Mouse (Mus musculus) right cerebral cortex, adult 2 months (tissue): ENCODE results near the gene Dcaf15.

Experiments
- DNase-seq, 2 experiments: peaks; one replicate each; pipeline ENCODE4 v3.0.0; 2021 to 2022; ENCODE audit warnings: low spot score in 2 of 2

Dcaf15 gene

GRCm38 (mm10) chr8:84104697-84105609 is at the start of gene Dcaf15:
TSS of gene Dcaf15 (minus strand) at chr8:84104768.
- DNase-seq, result peak; percentile 97 to 98

- DNase-seq, result no peak
These were observed 44.6 kb upstream of the Dcaf15 start for GRCm38 (mm10) chr8:84149181-84149580.

GRCm38 (mm10) chr8:84148531-84148850 is 43.9 kb upstream of the Dcaf15 start:
- no peak for DNase-seq

GRCm38 (mm10) chr8:84147769-84148530 is 43.4 kb upstream of the Dcaf15 start, which contains the start of the genes Cc2d1a and 4930432K21Rik:
TSS of gene Cc2d1a (minus strand) at chr8:84147936.
TSS of gene 4930432K21Rik (plus strand) at chr8:84148025.
- DNase-seq, result peak; percentile 96

GRCm38 (mm10) chr8:84147324-84147766 is 42.8 kb upstream of the Dcaf15 start:
- DNase-seq, result peak in 1 of 2 experiments; percentile 22

- peak in 1 of 2 experiments; percentile 18 for DNase-seq
These were observed 40.2 kb upstream of the Dcaf15 start for GRCm38 (mm10) chr8:84144636-84145245.

GRCm38 (mm10) chr8:84140838-84141237 is 36.3 kb upstream of the Dcaf15 start:
- DNase-seq, result no peak

GRCm38 (mm10) chr8:84137848-84138247 is 33.3 kb upstream of the Dcaf15 start:
- no peak for DNase-seq

GRCm38 (mm10) chr8:84132225-84132624 is 27.7 kb upstream of the Dcaf15 start:
- no peak for DNase-seq

GRCm38 (mm10) chr8:84130806-84131205 is 26.2 kb upstream of the Dcaf15 start:
- DNase-seq, result no peak

GRCm38 (mm10) chr8:84128277-84128676 is 23.7 kb upstream of the Dcaf15 start:
- no peak for DNase-seq

GRCm38 (mm10) chr8:84127202-84127901 is 22.8 kb upstream of the Dcaf15 start:
- no peak for DNase-seq

- DNase-seq, result no peak
These were observed 22.2 kb upstream of the Dcaf15 start for GRCm38 (mm10) chr8:84126742-84127141.

- DNase-seq, result no peak
These were observed 21.1 kb upstream of the Dcaf15 start, which contains the start of gene Podnl1 for GRCm38 (mm10) chr8:84125656-84126055. TSS of gene Podnl1 (plus strand) at chr8:84125989.

- no peak for DNase-seq
These were observed 17.6 kb upstream of the Dcaf15 start for GRCm38 (mm10) chr8:84122151-84122550.

- no peak for DNase-seq
These were observed 11.1 kb upstream of the Dcaf15 start for GRCm38 (mm10) chr8:84115646-84116045.

GRCm38 (mm10) chr8:84106216-84107040 is 1.9 kb upstream of the Dcaf15 start:
- no peak for DNase-seq

- DNase-seq, result no peak
These were observed 1.1 kb upstream of the Dcaf15 start for GRCm38 (mm10) chr8:84105676-84106075.

- DNase-seq, result peak in 1 of 2 experiments; percentile 38
These were observed 347 bp downstream of the Dcaf15 start for GRCm38 (mm10) chr8:84104221-84104620.

- no peak for DNase-seq
These were observed 967 bp downstream of the Dcaf15 start for GRCm38 (mm10) chr8:84103601-84104000.
